Mouse (Mus musculus): ENCODE measurements at regions not wholly inside any gene's neighbourhood (a gene's known extent, or its start where the extent isn't known, plus 50 kb on each side); places are given as distances from the start of the nearest gene placed in this dataset.

DNA sequence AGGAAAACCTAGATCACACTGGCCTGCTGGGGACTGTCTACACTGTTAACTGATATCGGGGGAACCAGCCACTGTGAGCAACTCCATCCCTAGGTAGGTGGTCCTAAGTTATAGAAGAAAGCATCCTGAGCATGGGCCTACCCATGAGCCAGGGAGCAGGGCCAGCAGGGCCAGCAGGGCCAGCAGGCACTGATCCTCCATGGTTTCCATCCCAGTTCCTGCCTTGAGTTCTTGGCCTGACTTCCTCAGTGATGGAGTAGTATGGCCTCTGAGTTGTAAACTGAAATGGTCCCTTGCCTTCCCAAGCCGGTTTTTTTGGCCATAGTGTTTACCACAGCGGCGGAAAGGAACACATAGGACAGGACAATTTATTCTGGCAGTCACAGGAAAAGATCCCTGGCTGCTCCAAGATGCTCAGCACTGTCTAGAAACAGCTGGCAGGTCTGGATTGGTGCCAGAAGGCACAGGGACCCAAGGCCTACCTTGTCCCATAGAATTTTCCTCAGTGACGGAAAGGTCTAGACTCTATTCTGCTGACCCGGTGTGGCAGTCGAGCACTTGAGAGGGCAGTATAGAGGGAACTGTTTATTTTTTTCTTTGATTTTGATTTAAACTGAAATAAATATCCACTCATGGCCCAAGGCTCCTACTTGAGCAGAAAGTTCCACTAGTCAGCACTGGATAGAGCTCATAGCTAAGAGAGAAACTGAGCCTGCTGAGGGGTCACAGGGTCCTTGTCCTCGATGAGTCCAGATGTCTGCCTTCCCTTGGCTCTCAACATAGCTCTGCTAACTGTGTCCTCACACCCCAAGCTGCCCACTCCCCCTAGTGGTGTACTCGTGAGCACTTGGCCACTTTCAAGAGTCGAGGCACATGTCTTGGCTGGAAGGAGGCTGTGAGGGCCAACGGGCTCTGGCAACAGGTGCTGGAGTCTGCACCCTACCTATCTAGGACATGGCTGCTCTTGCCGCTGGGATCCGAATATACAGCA lies 50.4 kb upstream of the Disp3 start:
- TF ChIP-seq CTCF (conservative IDR thresholded peaks at IDR 0.05; ENCODE audit: low read length) (no peak), NANOG (IDR thresholded peaks at IDR 0.05; ENCODE audit: borderline replicate concordance, low read length) (no peak), POU5F1 (IDR thresholded peaks at IDR 0.05; ENCODE audit: borderline replicate concordance, low read length) (no peak)
